Mouse (Mus musculus): ENCODE measurements around the gene Srrm1. TPM values are rescaled to one million over a fixed set of nuclear protein-coding genes. Genes with fewer than 3 reads are reported as not detected.

Gene Srrm1
- 201 and 224 TPM in 2 replicates for polyA plus RNA-seq (2014; fragmentation: Nextera tagmentation; extraction: Ambion mirVana)

DNA sequence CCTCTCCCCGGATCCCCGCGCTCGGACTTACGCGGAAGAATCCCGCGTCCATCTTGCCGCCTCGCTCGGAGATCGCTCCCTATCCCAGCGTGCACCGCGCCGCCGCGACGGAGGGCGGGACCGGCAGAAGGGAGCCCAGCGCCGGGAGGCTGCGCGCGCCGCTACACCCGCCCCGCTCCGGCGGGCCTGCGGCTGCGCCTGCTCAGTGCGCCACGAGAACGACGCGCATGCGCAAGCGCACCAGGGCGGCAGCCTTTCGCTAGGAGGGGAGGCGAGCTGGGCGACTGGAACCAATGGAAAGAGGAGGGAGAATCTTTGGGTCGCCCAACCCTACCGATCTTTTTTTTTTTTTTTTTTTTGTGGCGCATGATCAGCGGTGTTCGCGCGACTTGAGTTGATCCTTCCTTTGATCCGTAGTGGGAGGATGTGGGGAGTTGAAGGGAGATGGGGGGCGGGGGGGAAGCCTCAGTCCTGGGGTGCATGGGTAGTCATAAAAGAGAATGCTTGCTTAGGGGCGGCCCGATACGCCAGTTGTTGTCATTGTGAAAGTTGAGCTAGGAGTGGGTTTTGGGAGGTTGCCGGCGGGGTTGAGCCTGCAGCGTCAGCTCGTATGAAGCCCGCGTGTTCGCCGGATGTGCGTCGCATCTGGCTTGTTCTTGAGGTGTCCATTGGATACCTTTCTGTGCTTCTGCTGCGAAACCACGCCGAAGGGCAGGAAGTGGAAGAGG, at the start of gene Srrm1:
TSS of gene Srrm1 (minus strand) at position 256 of the 728 bp plus-strand sequence.
- TF ChIP-seq CTCF (IDR thresholded peaks at IDR 0.05; ENCODE audit: low read depth): no peak
- peak; percentile 92 for ATAC-seq (ENCODE audit: insufficient read depth)
- Histone ChIP-seq H3K9me3 (ENCODE audit: low read depth, low read length) (no peaks in the 10 kb centered on the region), H3K36me3 (ENCODE audit: insufficient read depth) (peaks cover 28% of the 10 kb centered on the region; the same call in 1 of the 2 replicates), H3K9ac (peak within 1 kb of the TSS; percentile 96), H3K4me3 (ENCODE audit: low read depth, low read length) (peak within 1 kb of the TSS; percentile 97), H3K4me1 (ENCODE audit: insufficient read depth) (peaks cover 6% of the 10 kb centered on the region; the same call in 1 of the 2 replicates), H3K27ac (ENCODE audit: low read depth) (peak within 1 kb of the TSS; percentile 98), H3K27me3 (ENCODE audit: insufficient read depth, low read length) (no peaks in the 10 kb centered on the region), H3K4me2 (peak within 1 kb of the TSS; percentile 94)
- under 1% methylated on average over 66 of the region's 69 CpGs for WGBS
- peak; percentile 100 for DNase-seq

DNA sequence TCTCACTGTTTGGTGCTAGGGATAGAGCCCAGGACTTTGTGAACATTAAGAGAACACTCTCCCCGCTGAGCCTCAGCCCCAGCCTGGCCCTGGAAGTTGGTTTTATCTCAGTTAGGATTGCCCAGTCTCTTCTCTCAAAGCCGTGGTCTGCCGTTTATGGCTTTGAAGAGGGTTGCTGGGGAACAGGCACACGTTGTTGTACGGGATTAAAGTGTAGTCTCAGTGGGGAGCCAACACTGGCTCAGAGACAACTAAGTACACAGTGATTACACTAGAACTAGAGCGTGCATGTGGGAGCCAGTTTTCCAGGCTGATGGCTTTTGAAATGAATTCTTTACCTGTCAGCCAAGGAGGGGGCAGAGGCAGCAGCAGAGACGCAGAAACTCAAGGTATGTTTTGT, 48.8 kb upstream of the Srrm1 start:
- H3K27me3 ChIP-seq (ENCODE audit: insufficient read depth, low read length): peaks cover 22% of the 10 kb centered on the region
- no peak overlapping the region for H3K4me3 ChIP-seq (ENCODE audit: low read depth, low read length)
- TF ChIP-seq CTCF (IDR thresholded peaks at IDR 0.05; ENCODE audit: low read depth): no peak
- no peaks in the 10 kb centered on the region for H3K36me3 ChIP-seq (ENCODE audit: insufficient read depth)
- WGBS: 33% methylated on average over 7 of the region's 7 CpGs
- no peaks in the 10 kb centered on the region for H3K9me3 ChIP-seq (ENCODE audit: low read depth, low read length)
- H3K4me2 ChIP-seq: no peak overlapping the region
- no peaks in the 10 kb centered on the region for H3K4me1 ChIP-seq (ENCODE audit: insufficient read depth)
- ATAC-seq (ENCODE audit: insufficient read depth): no peak
- DNase-seq: no peak
- no peak overlapping the region for H3K27ac ChIP-seq (ENCODE audit: low read depth)
- H3K9ac ChIP-seq: no peak overlapping the region

- WGBS: 2% methylated on average over 29 of the region's 29 CpGs
- ATAC-seq (ENCODE audit: insufficient read depth) (peak; percentile 44; the same call in 1 of the 2 replicates), DNase-seq (no peak)
- Histone ChIP-seq H3K27me3 (ENCODE audit: insufficient read depth, low read length) (peaks cover 30% of the 10 kb centered on the region), H3K9me3 (ENCODE audit: low read depth, low read length) (no peaks in the 10 kb centered on the region), H3K4me3 (ENCODE audit: low read depth, low read length) (peak within 1 kb of the TSS; percentile 41), H3K4me2 (peak within 1 kb of the TSS; percentile 81), H3K27ac (ENCODE audit: low read depth) (no peak within 1 kb of the TSS), H3K4me1 (ENCODE audit: insufficient read depth) (no peaks in the 10 kb centered on the region), H3K36me3 (ENCODE audit: insufficient read depth) (no peaks in the 10 kb centered on the region), H3K9ac (peak within 1 kb of the TSS; percentile 46)
- TF ChIP-seq CTCF (IDR thresholded peaks at IDR 0.05; ENCODE audit: low read depth): no peak
These were observed 44.9 kb upstream of the Srrm1 start, which contains the start of gene Ncmap for GRCm38 (mm10) chr4:135397991-135398390. Gene Ncmap, minus strand, starts transcription at chr4:135398227.

DNA sequence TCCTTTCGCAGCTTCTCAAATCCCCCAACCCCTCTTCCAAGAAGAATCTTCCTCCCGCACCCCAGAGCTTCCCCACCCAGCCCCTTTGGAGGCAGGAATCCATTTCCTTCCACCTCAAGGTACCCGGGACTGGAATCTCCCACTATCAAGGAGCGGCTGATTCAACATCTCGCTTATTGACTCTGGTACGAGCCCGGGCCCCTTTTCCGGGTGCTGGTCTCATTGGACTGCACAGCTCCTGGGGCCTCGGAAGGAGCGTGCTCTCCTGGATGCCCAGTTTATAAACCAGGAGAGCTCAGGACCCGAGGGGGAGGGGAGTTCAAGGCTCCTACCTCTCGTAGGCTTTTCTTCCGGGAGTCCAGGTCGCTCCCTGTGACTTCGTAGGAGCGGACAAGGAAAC, 44.4 kb upstream of the Srrm1 start:
- Histone ChIP-seq H3K27ac (ENCODE audit: low read depth) (no peak overlapping the region), H3K4me3 (ENCODE audit: low read depth, low read length) (peak overlapping the region; percentile 41), H3K4me2 (peak overlapping the region; percentile 81), H3K36me3 (ENCODE audit: insufficient read depth) (no peaks in the 10 kb centered on the region), H3K9me3 (ENCODE audit: low read depth, low read length) (no peaks in the 10 kb centered on the region), H3K9ac (peak overlapping the region; percentile 46), H3K27me3 (ENCODE audit: insufficient read depth, low read length) (peaks cover 30% of the 10 kb centered on the region), H3K4me1 (ENCODE audit: insufficient read depth) (no peaks in the 10 kb centered on the region)
- peak; percentile 37 for DNase-seq
- no peak for ATAC-seq (ENCODE audit: insufficient read depth)
- WGBS: 2% methylated on average over 16 of the region's 16 CpGs
- TF ChIP-seq CTCF (IDR thresholded peaks at IDR 0.05; ENCODE audit: low read depth): no peak

GRCm38 (mm10) chr4:135396303-135396702, 43.2 kb upstream of the Srrm1 start:
- no peak overlapping the region for H3K4me3 ChIP-seq (ENCODE audit: low read depth, low read length)
- H3K9me3 ChIP-seq (ENCODE audit: low read depth, low read length): no peaks in the 10 kb centered on the region
- ATAC-seq (ENCODE audit: insufficient read depth) (no peak), DNase-seq (no peak)
- TF ChIP-seq CTCF (IDR thresholded peaks at IDR 0.05; ENCODE audit: low read depth): peak; percentile 31
- no peak overlapping the region for H3K27ac ChIP-seq (ENCODE audit: low read depth)
- peaks cover 30% of the 10 kb centered on the region for H3K27me3 ChIP-seq (ENCODE audit: insufficient read depth, low read length)
- no peaks in the 10 kb centered on the region for H3K4me1 ChIP-seq (ENCODE audit: insufficient read depth)
- no peak overlapping the region for H3K9ac ChIP-seq
- no peaks in the 10 kb centered on the region for H3K36me3 ChIP-seq (ENCODE audit: insufficient read depth)
- WGBS: 84% methylated on average over 5 of the region's 5 CpGs
- no peak overlapping the region for H3K4me2 ChIP-seq

DNA sequence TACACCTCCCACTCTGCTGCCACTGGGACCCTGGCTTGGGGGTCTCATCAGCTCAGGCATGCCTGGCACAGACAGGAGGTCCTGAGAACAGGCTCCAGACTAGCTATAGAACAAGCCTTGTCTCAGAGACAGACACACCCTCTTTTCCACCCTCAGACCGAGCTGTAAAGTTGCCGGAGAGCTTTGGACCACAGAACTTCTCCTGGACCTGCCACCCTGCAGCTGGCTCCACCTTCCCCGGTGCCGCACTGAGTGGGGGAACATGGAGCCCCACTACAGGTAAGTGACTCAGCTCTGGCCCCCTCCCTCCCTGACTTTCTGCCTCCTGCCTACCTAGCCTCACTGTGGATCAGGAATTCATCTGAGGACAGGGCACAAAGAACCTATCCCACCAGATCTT, 42.3 kb upstream of the Srrm1 start:
- Histone ChIP-seq H3K27me3 (ENCODE audit: insufficient read depth, low read length) (peaks cover 30% of the 10 kb centered on the region), H3K9ac (no peak overlapping the region), H3K27ac (ENCODE audit: low read depth) (no peak overlapping the region), H3K36me3 (ENCODE audit: insufficient read depth) (no peaks in the 10 kb centered on the region), H3K9me3 (ENCODE audit: low read depth, low read length) (no peaks in the 10 kb centered on the region), H3K4me1 (ENCODE audit: insufficient read depth) (no peaks in the 10 kb centered on the region), H3K4me3 (ENCODE audit: low read depth, low read length) (no peak overlapping the region), H3K4me2 (no peak overlapping the region)
- TF ChIP-seq CTCF (IDR thresholded peaks at IDR 0.05; ENCODE audit: low read depth): no peak
- ATAC-seq (ENCODE audit: insufficient read depth) (no peak), DNase-seq (no peak)
- WGBS: 79% methylated on average over 4 of the region's 4 CpGs

GRCm38 (mm10) chr4:135394666-135395065, 41.5 kb upstream of the Srrm1 start:
- no peak overlapping the region for H3K27ac ChIP-seq (ENCODE audit: low read depth)
- no peak overlapping the region for H3K4me3 ChIP-seq (ENCODE audit: low read depth, low read length)
- no peak for TF ChIP-seq CTCF (IDR thresholded peaks at IDR 0.05; ENCODE audit: low read depth)
- no peak for DNase-seq
- H3K4me2 ChIP-seq: no peak overlapping the region
- H3K36me3 ChIP-seq (ENCODE audit: insufficient read depth): no peaks in the 10 kb centered on the region
- ATAC-seq (ENCODE audit: insufficient read depth): no peak
- no peak overlapping the region for H3K9ac ChIP-seq
- H3K4me1 ChIP-seq (ENCODE audit: insufficient read depth): no peaks in the 10 kb centered on the region
- WGBS: 81% methylated on average over 7 of the region's 7 CpGs
- H3K9me3 ChIP-seq (ENCODE audit: low read depth, low read length): no peaks in the 10 kb centered on the region
- peaks cover 30% of the 10 kb centered on the region for H3K27me3 ChIP-seq (ENCODE audit: insufficient read depth, low read length)
